Mouse (Mus musculus) kidney, adult 2 months (tissue): ENCODE results near the gene Cdh5. TPM values are rescaled to one million over a fixed set of nuclear protein-coding genes. Genes with fewer than 3 reads are reported as not detected.

Source experiments
- DNase-seq: peaks from one replicate; pipeline ENCODE4 v3.0.0; 2021
- H3K27ac ChIP-seq: fragments of 200-500 bp; 2 replicates; pipeline ENCODE4 v1.5.1; 2012; ENCODE audit warnings: low read depth, low read length, control low read depth, inconsistent platforms; ENCODE audit not compliant: insufficient read depth
- H3K27me3 ChIP-seq: fragments of 200-500 bp; replicated peaks from 2 replicates; pipeline ENCODE4 v1.6.1; 2012; ENCODE audit warnings: mild to moderate bottlenecking, moderate library complexity, low read length, inconsistent platforms; ENCODE audit not compliant: control insufficient read depth, insufficient read depth
- H3K36me3 ChIP-seq: fragments of 200-500 bp; 2 replicates; pipeline ENCODE4 v1.6.1; 2012; ENCODE audit warnings: mild to moderate bottlenecking, moderate library complexity, low read length, inconsistent platforms; ENCODE audit not compliant: control insufficient read depth, insufficient read depth
- H3K4me1 ChIP-seq: fragments of 200-500 bp; 2 replicates; pipeline ENCODE4 v1.6.1; 2011; ENCODE audit warnings: low read length; ENCODE audit not compliant: control insufficient read depth, insufficient read depth
- H3K4me3 ChIP-seq: fragments of 200-500 bp; 2 replicates; pipeline ENCODE4 v1.5.1; 2011; ENCODE audit warnings: mild to moderate bottlenecking, low read depth, low read length, control low read depth; ENCODE audit not compliant: insufficient read depth
- CTCF ChIP-seq: fragments of 200-500 bp; conservative IDR thresholded peaks from 2 replicates; pipeline ENCODE4 v1.5.1; 2011; ENCODE audit warnings: low read depth, mild to moderate bottlenecking, control low read depth, low read length, moderate library complexity, mixed read lengths; ENCODE audit not compliant: insufficient read depth, insufficient read length
- POLR2A ChIP-seq: fragments of 200-500 bp; IDR thresholded peaks from one replicate; pipeline ENCODE4 v1.6.1; 2011; ENCODE audit warnings: low read depth, low read length, control low read depth
- WGBS: fragments of 180-500 bp; shearing (Covaris S2); methylation state at CpG from one replicate; pipeline ENCODE4 v1.1.7; 2018; 5-methylcytosine and 5-hydroxymethylcytosine counted together
- polyA plus RNA-seq: library from polyadenylated mRNA; depleted of rRNA; stranded (reverse); fragments of >200 nt; gene quantifications from 2 replicates; pipeline ENCODE4 v1.2.3, GENCODE M21; 2012; rRNA removed

Gene Cdh5
- polyA plus RNA-seq, 1 experiment, result 48.5 TPM

DNA sequence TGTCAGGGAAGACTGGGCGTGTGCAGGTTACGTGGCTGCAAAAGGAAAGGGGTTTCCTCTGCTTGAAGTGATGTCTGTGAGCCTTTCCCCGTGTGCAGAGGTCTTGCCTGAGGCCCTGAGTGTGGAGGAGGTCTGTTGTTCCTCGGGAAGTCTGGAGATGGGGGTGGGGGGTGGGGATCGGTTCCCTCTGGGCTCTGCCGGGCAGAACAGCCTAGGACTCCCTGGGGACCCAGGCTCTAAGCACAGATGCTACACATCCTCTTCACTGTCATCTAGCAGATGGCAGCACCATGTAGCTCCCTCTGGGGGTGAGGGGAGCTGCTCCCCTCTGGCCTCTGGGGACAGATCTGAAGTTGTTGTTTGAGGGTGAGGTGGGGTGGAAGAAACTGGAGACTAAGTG, 83.5 kb downstream of the Cdh5 start:
- no peak overlapping the region for H3K27ac ChIP-seq
- no peaks in the 10 kb centered on the region for H3K27me3 ChIP-seq
- 18% methylated on average over 6 of the region's 6 CpGs for WGBS
- no peak overlapping the region for H3K4me3 ChIP-seq
- no peak for TF ChIP-seq POLR2A
- TF ChIP-seq CTCF, result no peak
- no peaks in the 10 kb centered on the region for H3K4me1 ChIP-seq
- no peaks in the 10 kb centered on the region for H3K36me3 ChIP-seq
- no peak for DNase-seq

DNA sequence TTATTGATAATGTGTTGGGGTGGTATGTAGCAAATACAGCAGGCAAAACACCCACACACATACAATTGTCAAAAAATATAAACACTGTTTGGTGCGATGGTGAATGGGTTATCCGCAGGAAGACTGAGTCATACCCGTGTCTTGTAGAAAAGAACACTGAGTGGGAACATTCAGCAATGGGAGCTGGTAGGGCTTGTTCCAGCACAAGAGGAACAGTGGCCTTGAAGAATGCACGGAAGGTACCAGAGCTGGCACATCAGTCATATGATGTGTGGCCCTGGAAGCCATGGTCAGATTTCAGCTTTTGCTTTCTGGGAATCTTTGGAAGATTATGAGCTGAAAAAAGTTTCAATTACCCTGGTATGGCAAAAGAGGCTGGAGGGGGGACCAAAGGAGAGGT, 85.4 kb downstream of the Cdh5 start:
- no peak overlapping the region for H3K4me3 ChIP-seq
- no peaks in the 10 kb centered on the region for H3K27me3 ChIP-seq
- 82% methylated on average over 4 of the region's 4 CpGs for WGBS
- no peaks in the 10 kb centered on the region for H3K4me1 ChIP-seq
- H3K36me3 ChIP-seq, result no peaks in the 10 kb centered on the region
- DNase-seq, result no peak
- no peak overlapping the region for H3K27ac ChIP-seq
- TF ChIP-seq POLR2A, result no peak
- TF ChIP-seq CTCF, result no peak

DNA sequence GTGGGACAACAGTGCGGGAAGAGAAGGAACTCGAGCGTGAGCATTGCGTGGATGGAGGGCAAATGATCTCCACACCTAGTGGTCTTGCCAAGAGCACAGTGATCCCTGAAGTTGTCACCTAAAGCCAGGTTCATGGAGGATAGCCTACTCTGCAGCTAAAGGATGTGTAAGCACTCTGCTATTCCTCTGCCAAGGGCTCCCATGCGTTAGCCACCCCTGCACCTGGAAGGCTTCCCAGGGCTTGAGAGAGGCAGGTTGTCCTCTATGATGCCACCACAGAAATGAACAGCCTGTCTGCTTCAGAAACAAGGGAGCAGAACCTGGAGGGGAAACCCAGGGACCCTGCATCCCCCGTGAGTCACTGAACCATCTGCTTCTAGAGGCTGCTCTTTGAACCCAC, 86.2 kb downstream of the Cdh5 start:
- TF ChIP-seq CTCF (no peak), POLR2A (no peak)
- Histone ChIP-seq H3K4me3 (no peak overlapping the region), H3K27me3 (no peaks in the 10 kb centered on the region), H3K4me1 (no peaks in the 10 kb centered on the region), H3K36me3 (no peaks in the 10 kb centered on the region), H3K27ac (no peak overlapping the region)
- WGBS, result 60% methylated on average over 6 of the region's 6 CpGs
- no peak for DNase-seq

DNA sequence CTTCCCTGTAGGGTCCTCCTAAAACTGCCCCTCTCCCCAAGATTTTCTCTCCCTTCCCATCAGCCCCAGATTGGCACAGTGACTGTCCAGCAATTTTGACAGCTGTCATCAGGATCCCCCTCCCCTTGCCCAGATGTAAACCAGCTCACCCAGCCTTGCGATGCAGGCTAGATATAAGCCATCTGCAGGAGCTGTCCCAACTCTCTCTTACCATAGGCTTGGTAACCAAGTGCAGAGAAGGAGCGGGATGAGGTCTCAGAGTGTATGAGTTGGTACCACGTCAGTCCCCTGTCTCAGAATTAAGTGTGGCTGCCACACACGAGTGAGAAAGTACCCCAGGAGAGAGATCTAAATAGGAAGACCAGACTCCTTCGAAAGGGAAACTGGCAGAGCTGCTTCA, 87.0 kb downstream of the Cdh5 start:
- TF ChIP-seq CTCF, result no peak
- no peak for TF ChIP-seq POLR2A
- DNase-seq, result no peak
- H3K36me3 ChIP-seq, result no peaks in the 10 kb centered on the region
- H3K4me1 ChIP-seq, result no peaks in the 10 kb centered on the region
- 53% methylated on average over 5 of the region's 5 CpGs for WGBS
- no peak overlapping the region for H3K27ac ChIP-seq
- H3K27me3 ChIP-seq, result no peaks in the 10 kb centered on the region
- no peak overlapping the region for H3K4me3 ChIP-seq

DNA sequence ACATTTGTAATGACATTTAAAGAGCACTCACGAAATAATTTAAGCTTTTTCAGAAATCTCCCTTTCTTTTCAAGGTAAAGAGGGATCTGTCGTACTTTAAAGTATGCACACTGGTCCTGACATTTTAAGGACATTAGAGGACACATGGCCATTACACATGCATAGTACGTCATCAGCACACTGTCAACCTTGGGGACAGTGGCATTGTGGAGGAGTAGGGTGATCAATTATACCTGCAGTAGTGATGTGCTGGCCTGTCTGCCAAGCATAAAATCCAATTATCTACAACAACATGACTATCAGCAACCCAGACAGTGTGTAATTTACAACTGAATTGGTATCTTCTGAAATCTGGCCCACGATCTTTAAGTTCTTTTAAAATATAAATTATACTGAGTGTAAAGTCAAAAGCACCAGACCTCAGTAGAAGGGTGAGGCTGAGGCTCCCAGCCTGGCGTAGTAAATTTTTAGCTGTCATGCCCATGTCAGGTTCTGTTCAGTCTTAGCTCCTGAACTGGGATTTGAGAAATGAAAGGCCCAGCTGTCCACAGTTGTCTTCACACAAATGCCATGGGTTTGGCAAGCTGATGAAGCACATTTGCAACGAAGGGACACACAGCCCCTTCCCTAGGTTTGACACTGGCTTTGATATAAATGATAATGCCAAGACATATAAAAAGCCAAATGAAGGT, 89.5 kb downstream of the Cdh5 start:
- Histone ChIP-seq H3K4me3 (no peak overlapping the region), H3K36me3 (no peaks in the 10 kb centered on the region), H3K27me3 (no peaks in the 10 kb centered on the region), H3K4me1 (no peaks in the 10 kb centered on the region), H3K27ac (no peak overlapping the region)
- DNase-seq, result no peak
- WGBS, result 70% methylated on average over 6 of the region's 6 CpGs
- TF ChIP-seq POLR2A (no peak), CTCF (no peak)

DNA sequence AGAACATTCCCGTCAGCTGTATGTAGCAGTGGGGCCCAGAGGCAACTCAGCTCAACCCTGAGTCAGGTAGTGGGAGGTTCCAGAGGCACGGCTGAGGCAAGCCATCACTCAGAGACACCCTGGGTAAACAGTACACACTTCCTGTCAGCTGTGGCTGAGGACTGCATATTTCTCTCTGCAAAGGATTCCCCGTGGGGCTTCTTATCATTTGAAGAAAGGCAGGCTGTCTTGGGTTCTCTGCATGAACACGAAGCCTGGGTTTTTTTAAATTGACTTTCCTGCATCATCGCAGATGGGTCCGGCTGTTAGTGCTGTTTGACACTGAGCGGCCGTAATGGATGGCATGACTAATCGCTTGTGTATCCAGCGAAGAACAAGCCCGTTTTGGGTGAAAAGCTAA, 90.1 kb downstream of the Cdh5 start:
- Histone ChIP-seq H3K27me3 (no peaks in the 10 kb centered on the region), H3K4me1 (no peaks in the 10 kb centered on the region), H3K27ac (no peak overlapping the region), H3K4me3 (no peak overlapping the region), H3K36me3 (no peaks in the 10 kb centered on the region)
- peak; percentile 2 for DNase-seq
- TF ChIP-seq POLR2A (no peak), CTCF (no peak)
- 16% methylated on average over 11 of the region's 11 CpGs for WGBS

Other genes starting within 250 kb of the Cdh5 start
- gene Bean1, start 68.8 kb downstream of the Cdh5 start, polyA plus RNA-seq, result 0.45 and 0.66 TPM in 2 replicates
- 20.6 and 21.0 TPM in 2 replicates for gene Tk2, start 146.9 kb downstream of the Cdh5 start, polyA plus RNA-seq
- 4.3 and 5.4 TPM in 2 replicates for gene Cklf, start 149.2 kb downstream of the Cdh5 start, polyA plus RNA-seq
- 0.16 and 0.28 TPM in 2 replicates for gene Cmtm2a, start 191.6 kb downstream of the Cdh5 start, polyA plus RNA-seq
- not detected in 2 replicates for gene Gm45711, start 208.5 kb downstream of the Cdh5 start, polyA plus RNA-seq
- not detected in 2 replicates for gene Cmtm1, start 208.5 kb downstream of the Cdh5 start, polyA plus RNA-seq
- gene Gm11020, start 219.9 kb downstream of the Cdh5 start, polyA plus RNA-seq, result not detected in 2 replicates
- gene Cmtm2b, start 220.6 kb downstream of the Cdh5 start, polyA plus RNA-seq, result 0.18 TPM in 1 of 2 replicates, not detected in the other
- 53.3 and 60.4 TPM in 2 replicates for gene Cmtm3, start 237.8 kb downstream of the Cdh5 start, polyA plus RNA-seq